Mouse (Mus musculus) frontal cortex, adult 2 months (tissue): ENCODE measurements at regions not wholly inside any gene's neighbourhood (a gene's known extent, or its start where the extent isn't known, plus 50 kb on each side); places are given as distances from the start of the nearest gene placed in this dataset.

ENCODE experiments used
- DNase-seq, 2 experiments: peaks; one replicate each; pipeline ENCODE4 v3.0.0; 2022; ENCODE audit warnings: low spot score in 1 of 2; ENCODE audit errors: extremely low spot score in 1 of 2

DNA sequence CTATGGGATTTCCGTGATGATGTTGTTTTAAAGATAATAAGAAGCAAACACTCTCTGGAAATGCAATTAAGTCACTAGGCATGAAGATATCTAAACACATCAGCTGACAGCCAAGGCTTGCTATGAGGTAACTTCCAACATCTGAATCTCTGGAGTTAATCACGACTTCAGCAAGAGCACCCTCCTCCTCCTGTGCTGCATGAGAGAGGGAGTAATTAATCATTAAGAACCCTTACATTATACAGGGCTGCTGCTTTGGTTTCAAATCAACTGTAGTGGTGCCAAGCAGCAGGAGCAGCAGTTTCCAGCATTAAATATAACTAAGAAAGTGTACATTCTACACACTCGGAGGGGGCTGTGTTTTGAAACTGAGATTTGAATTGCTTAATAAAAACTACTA lies 1009.9 kb upstream of the Cited2 start:
- DNase-seq = no peak

- DNase-seq = no peak
Observed at GRCm38 (mm10) chr10:16714065-16714464, 1009.0 kb upstream of the Cited2 start.

GRCm38 (mm10) chr10:16714526-16714925 lies 1008.5 kb upstream of the Cited2 start:
- no peak for DNase-seq

DNA sequence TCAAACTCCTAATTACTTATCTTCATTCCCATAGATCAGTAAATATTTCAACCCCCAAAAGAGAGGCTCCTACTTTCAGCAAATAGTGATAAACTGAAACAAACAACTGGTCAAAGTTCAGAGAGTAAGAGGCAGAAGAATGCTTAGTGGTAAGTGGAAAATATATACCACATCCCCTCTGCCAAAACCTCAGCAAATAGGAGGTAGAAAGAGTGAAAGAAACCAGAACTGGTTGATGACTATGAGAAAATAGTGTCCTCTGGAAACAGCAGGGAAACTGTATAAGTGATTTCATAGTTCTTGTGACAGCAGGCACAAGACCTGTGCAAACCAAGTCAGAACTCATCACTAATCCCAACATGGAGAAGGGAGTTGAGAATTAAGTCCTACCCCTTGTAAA lies 980.8 kb upstream of the Cited2 start:
- no peak for DNase-seq

DNA sequence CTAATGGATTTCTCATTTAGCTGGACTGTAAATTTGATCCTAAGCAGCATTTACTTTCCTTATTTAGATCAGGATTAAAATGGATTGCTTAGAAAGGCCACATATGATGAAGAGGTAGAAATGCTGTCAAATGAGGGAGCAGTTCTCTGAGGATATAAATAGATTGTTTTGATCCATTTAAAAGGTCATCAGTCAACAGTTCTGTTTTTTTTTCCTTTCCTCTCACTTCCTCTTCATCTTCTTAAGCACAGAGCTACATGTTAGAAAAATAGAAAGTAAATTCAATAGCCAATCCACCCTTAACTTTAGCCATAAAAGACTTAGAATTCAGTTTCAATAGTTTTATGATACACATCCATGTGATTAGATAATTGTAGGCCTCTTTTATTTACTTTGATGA lies 971.5 kb upstream of the Cited2 start:
- no peak for DNase-seq

DNA sequence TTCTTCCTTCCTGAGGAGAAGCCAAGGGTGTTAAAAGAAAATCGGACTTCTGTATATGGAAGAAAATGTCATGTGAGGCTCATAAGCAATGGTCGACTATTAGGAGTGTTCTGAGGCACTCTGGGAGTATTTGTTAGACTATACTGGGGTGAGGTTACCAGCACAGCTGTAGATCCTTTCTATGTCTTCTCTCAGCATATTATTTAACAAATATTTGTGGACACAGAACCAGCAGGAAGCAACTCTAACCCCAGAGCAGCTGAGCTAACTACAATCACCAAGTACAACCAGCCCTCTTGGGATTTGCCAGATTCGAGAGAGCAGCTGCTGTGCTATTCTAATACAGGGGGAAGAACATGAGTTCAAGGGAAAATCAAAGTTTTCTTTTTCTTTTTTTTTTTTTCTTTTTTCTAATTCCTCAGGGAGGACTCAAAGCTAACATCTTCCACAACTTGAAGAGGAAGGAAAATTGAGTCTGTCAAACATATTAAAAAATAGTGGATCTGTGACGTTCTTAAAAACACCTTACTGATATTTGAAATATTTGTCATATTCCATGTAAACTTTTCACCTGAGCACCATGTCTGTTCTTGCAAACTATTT lies 933.3 kb upstream of the Cited2 start:
- DNase-seq = no peak

GRCm38 (mm10) chr10:16803978-16804377 lies 919.0 kb upstream of the Cited2 start:
- peak in 1 of 2 experiments; percentile 3 for DNase-seq

- DNase-seq = no peak
Observed at GRCm38 (mm10) chr10:16810716-16811115, 912.3 kb upstream of the Cited2 start.

DNA sequence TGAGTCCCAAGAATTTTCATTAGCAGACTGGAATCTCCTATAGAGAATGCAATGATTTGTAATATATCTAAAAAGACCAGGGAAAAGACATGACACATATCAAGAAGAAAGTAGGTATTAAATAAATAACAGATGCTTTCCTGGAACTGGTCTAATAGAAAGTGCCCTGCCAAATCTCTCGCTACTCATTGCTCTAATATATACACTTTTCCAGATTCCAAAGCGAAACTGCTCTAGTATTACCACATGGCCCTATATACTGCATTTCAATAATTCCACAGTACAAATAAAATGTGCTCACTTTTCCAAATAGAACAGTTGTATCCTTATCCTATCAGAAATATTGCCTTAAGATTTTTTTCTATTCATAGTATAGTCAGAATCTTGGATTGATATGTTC lies 909.0 kb upstream of the Cited2 start:
- DNase-seq = no peak

DNA sequence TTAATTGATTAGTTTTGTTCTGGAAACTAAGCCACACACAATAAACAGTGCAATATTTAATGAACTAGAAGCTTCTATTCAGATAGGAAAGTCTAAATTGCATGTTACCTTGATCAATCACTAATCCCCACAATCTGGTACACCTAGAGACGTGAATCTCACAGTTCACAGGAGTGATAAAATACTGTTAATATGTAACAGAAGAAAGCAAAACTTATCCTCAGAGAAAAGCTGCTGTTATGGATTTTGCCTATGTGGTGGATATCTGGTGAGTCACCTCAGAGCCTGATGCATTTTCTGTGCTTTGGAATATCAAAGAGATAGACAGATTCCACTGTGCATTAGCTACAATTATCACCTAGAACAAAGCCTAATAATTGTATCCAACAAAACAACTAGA lies 861.5 kb upstream of the Cited2 start:
- DNase-seq = no peak

DNA sequence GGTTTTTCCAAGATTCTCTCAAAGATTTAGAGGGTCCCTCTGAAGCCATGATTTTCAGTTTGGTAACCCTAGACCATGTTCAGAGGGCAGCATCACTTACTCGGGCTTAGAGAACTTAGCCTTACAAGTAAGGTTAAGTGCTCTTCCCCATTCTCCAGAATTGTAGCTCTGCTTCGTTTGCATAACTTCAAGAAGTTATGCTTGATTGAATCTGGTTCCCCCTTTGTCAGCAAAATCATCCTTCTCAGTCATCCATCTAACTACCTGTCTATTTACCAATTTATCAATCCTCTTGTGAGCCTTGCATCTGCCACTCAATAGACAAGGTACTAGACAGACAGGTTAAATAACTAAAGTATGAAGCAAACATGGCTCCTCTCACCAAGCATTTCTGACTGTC lies 856.1 kb upstream of the Cited2 start:
- DNase-seq = no peak

DNA sequence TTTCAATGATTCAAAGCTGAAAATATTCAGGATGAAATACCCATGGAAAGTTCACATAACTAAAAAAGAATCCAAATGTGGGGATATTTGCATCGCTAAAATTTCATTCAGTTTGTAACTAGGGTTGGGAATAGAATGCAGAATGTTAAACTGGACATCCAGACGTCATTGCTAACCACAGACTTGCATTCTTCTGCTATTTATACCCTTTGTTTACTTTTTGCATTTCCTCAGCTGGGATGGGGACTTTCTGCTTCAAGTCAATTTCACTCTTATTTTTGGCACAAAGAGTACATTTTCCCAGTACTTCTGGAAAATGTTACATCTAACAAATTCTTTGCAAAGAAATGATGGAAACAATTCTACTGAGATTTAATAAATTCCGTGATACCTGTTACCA lies 848.9 kb upstream of the Cited2 start:
- no peak for DNase-seq

- no peak for DNase-seq
Observed at GRCm38 (mm10) chr10:16878197-16878596, 844.8 kb upstream of the Cited2 start.

- DNase-seq = no peak
Observed at GRCm38 (mm10) chr10:16893316-16893715, 829.7 kb upstream of the Cited2 start.

DNA sequence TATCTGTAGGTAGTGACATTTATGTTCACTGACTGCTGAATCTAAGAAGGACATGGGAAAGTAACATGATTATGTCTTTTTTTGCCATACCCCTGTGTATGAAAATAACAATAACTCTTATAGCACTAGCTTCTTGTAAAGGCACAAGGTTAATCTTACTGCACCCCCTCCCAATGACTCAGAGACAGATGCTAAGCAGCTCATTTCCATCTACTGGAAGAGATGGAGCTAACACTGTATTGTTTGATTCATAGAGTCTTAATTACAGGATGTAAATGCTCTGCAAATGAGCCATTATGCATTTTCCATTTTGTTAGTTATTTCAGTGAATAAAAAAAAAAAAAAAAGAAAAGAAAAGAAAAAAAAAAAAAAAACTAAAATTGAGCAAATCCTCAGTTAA lies 827.7 kb upstream of the Cited2 start:
- peak in 1 of 2 experiments; percentile 25 for DNase-seq

- DNase-seq = no peak
Observed at GRCm38 (mm10) chr10:16922888-16923287, 800.1 kb upstream of the Cited2 start.

GRCm38 (mm10) chr10:16923851-16924250 lies 799.2 kb upstream of the Cited2 start:
- DNase-seq = no peak

DNA sequence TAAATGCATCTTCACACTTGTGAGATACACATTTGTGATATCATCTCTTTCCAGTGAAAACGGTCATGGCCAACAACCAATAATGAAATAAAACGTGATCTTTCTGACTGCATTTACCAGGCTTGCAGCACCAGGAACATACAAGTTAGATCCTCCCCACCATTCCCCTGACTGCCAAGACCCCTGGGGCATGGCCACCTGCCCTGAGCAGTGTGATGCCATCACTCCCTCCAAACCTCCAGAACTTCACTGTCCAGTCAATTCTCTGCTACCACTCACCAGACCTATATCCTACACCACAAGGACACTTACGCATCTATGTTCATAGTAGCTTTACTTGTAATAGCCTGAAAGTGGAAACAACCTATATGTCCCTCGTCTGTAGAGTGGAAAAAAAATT lies 785.3 kb upstream of the Cited2 start:
- no peak for DNase-seq

DNA sequence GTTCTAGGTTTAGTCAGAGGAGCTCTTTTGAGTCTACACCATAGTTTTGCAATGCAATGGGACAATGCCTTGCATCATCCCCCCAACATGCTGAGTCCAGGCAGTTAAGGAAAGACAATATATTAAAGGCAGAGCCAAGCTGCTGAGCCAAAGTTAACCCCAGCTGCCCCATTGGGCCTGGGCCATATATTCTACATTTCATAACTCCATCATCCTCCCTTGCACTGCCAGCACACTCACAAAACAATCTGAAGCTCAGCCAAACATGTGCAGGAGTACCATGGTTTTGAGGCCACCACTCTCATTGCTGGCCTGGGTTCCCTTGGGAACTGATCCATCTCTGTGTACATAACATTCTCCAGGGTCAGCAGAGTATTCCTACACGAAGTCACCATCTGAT lies 771.4 kb upstream of the Cited2 start:
- DNase-seq = no peak

DNA sequence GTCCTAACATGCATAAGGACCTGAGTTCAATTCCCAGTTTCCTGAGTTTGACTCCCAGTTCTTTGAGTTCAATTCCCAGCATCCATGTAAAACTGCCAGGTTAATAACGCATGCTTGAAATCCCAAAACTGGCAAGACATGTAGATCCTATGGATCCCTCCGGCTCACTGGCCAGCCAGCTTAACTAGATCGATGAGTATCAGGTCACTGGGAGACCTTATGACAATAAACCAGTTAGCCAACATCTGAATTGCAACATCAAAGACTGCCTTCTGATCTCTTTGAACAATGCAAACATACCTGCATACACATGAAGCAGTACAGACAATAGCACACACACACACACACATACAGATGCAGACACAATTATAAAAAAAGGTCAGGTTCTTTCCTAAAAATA lies 762.0 kb upstream of the Cited2 start:
- DNase-seq = no peak

- no peak for DNase-seq
Observed at GRCm38 (mm10) chr10:16962463-16962862, 760.6 kb upstream of the Cited2 start.

GRCm38 (mm10) chr10:16978770-16979169 lies 744.2 kb upstream of the Cited2 start:
- no peak for DNase-seq

DNA sequence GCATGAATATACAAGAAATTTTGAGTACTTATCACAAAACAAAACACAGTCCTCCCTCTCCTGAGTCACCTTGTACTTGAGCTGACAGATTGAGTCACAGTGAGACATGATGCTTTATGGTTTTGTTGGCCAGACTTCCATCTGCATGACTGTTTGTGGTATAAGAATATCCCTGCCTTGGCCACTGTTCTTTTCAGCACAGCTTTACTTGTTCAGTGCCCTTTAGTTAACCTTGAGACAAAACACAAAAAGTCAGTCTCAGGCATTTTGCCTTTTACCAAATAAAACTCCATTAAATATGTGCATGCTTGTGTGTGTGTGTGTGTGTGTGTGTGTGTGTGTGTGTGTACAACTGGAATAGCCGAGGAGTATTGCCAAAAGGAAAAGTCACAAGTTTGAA lies 732.8 kb upstream of the Cited2 start:
- DNase-seq = no peak
